Mouse (Mus musculus) ovary, postnatal 36 days (tissue): ENCODE measurements at regions not wholly inside any gene's neighbourhood (a gene's known extent, or its start where the extent isn't known, plus 50 kb on each side); places are given as distances from the start of the nearest gene placed in this dataset.

Experiments
- DNase-seq: peaks from one replicate; pipeline ENCODE4 v3.0.0; 2022; ENCODE audit warnings: low spot score, mixed read lengths

- DNase-seq, result no peak
Measured at GRCm38 (mm10) chr16:74739194-74740135, 327.8 kb upstream of the Robo2 start.

GRCm38 (mm10) chr16:74732940-74733776 is 321.5 kb upstream of the Robo2 start:
- DNase-seq, result no peak

GRCm38 (mm10) chr16:74730169-74730794 is 318.7 kb upstream of the Robo2 start:
- DNase-seq, result no peak

- no peak for DNase-seq
Measured at GRCm38 (mm10) chr16:74723217-74723616, 311.6 kb upstream of the Robo2 start.

- DNase-seq, result no peak
Measured at GRCm38 (mm10) chr16:74718154-74718553, 306.5 kb upstream of the Robo2 start.

GRCm38 (mm10) chr16:74717622-74718021 is 306.0 kb upstream of the Robo2 start:
- no peak for DNase-seq

GRCm38 (mm10) chr16:74714950-74715349 is 303.3 kb upstream of the Robo2 start:
- no peak for DNase-seq

- DNase-seq, result no peak
Measured at GRCm38 (mm10) chr16:74712515-74712914, 300.9 kb upstream of the Robo2 start.

- no peak for DNase-seq
Measured at GRCm38 (mm10) chr16:74702067-74702466, 290.4 kb upstream of the Robo2 start.

GRCm38 (mm10) chr16:74683371-74683770 is 271.7 kb upstream of the Robo2 start:
- DNase-seq, result no peak

- DNase-seq, result no peak
Measured at GRCm38 (mm10) chr16:74675586-74675985, 264.0 kb upstream of the Robo2 start.

- no peak for DNase-seq
Measured at GRCm38 (mm10) chr16:74671466-74671865, 259.8 kb upstream of the Robo2 start.

- no peak for DNase-seq
Measured at GRCm38 (mm10) chr16:74664337-74664736, 252.7 kb upstream of the Robo2 start.

- no peak for DNase-seq
Measured at GRCm38 (mm10) chr16:74651244-74651643, 239.6 kb upstream of the Robo2 start.

GRCm38 (mm10) chr16:74649207-74649606 is 237.6 kb upstream of the Robo2 start:
- DNase-seq, result no peak

GRCm38 (mm10) chr16:74648384-74648783 is 236.8 kb upstream of the Robo2 start:
- no peak for DNase-seq

GRCm38 (mm10) chr16:74644750-74645366 is 233.2 kb upstream of the Robo2 start:
- no peak for DNase-seq

- no peak for DNase-seq
Measured at GRCm38 (mm10) chr16:74639805-74640204, 228.2 kb upstream of the Robo2 start.

GRCm38 (mm10) chr16:74637638-74638037 is 226.0 kb upstream of the Robo2 start:
- no peak for DNase-seq

GRCm38 (mm10) chr16:74625783-74626182 is 214.2 kb upstream of the Robo2 start:
- DNase-seq, result no peak

GRCm38 (mm10) chr16:74612072-74612471 is 200.4 kb upstream of the Robo2 start:
- no peak for DNase-seq

GRCm38 (mm10) chr16:74609564-74609963 is 197.9 kb upstream of the Robo2 start:
- DNase-seq, result no peak
